Mouse (Mus musculus) gastrocnemius, adult 8-10 months (tissue): ENCODE results near the gene Wwc1. TPM values are rescaled to one million over a fixed set of nuclear protein-coding genes. Genes with fewer than 3 reads are reported as not detected.

Experiments
- DNase-seq, 2 experiments: peaks; one replicate each; pipeline ENCODE4 v3.0.0; 2022; ENCODE audit warnings: low spot score in 2 of 2
- total RNA-seq, 4 experiments: library from RNA; stranded (reverse); gene quantifications; 2 replicates each; pipeline ENCODE4 v1.2.4; 2022

Gene Wwc1
- total RNA-seq, 4 experiments from 2014 or later: 0.07 to 0.10 TPM; not detected in 2

DNA sequence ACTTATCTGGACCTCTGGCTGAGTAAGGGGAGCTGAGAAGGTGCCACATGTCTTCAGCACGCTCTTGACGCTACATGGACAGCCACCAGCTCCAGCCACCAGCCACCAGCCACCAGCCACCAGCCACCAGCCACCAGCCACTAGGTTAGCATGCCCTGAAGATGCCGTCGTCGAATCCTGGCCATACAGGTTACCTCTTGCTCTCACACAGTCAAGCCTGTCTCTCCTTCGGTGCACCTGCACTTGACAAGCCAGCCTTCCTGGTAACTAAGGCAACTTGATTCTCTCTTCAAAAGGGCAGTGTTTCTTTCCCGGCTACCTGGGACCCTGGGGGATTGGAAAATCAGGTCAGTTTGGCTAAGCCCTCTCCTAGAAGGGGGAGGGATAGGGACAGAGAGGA, 7.2 kb downstream of the Wwc1 start:
- DNase-seq: no peak

DNA sequence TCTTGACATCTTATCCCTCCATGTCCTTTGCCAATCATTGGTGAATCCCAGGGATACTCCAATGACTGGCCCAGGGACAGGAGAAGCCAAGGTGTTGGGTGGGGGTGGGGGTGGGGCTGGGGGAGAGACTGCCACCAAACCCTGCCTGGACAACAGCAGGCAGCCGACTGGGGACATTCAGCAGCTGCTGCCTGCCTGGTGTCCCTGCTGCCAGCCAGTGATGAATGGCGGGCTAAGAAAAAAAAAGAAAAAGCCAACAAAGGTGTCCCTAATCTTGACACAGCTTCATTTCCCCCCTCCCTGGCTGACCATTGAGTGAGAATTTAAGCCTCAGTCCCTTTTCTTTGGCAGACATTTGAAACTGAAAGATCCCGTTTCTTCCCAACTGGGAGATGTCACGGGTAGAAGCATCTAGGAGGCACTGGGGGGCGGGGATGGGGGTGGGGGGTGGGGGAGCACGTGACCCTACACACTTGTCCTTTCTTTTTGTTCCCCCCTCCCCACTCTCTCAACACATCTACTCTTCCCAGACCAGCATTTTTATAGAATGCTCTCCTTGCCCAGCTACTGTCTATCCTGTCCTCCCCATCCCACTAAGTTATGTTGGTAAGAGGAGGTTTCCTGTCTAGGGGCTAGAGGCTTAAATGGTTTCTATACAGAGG, 7.9 kb downstream of the Wwc1 start:
- DNase-seq: no peak

DNA sequence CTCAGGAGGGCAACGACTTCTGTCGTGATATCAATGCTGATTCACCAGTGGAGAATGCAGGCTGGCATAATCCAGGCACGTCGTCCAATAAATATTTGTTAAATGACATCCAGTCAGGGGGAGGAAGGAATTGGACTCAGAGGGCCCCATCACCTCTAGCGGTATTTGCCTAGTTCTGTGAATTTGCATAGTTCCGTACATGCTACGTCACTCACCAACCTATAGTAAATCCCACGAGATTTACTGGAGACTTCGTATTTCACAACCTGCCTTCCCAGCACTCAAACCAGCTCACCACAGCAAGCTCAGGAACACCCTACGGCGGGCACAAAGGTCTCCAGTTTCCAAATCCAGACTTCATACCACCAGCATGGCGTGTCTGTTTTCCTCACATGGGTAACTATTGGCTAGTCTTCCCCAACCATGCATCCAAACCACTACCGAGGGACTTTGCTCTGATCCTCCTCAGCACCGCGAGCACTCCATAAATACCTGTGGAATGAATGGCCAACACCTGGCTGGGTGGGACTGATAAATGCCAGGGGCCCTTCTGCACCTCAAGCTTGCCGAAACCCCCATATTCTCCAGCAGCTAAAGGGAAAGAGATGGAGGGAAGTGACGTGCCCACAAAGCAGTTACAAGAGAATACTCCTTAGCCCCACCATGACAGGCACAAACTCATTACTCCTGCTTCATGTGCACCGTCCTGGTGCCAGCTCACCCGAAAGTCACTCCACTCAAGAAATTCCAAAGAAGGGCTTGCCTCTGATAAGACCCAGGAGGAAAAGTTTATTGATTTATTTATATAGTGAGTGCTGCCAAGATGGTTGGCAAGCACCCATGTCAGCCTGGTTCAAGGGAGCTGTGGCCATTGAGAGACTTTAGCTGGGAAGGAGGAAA, 9.3 kb downstream of the Wwc1 start:
- no peak for DNase-seq

DNA sequence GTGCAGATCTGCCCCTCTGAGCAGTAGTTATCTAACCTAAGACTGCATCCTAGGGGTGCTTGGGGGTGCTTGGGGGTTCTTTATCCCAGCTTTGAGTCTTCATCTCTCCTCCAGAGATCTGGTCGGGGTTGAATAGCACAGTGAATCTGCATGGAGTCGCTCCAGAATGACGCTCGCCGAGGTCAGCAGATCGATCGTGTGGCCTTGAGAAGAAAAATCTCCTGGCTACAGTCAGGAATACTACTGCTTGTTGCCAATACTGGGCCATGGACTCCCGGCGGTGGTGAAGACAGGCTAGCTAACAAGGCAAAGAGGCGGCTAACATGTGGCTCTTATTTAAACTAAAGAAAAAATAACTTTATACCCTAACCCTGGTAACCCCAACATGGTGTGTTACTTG, 12.0 kb downstream of the Wwc1 start:
- DNase-seq: no peak

DNA sequence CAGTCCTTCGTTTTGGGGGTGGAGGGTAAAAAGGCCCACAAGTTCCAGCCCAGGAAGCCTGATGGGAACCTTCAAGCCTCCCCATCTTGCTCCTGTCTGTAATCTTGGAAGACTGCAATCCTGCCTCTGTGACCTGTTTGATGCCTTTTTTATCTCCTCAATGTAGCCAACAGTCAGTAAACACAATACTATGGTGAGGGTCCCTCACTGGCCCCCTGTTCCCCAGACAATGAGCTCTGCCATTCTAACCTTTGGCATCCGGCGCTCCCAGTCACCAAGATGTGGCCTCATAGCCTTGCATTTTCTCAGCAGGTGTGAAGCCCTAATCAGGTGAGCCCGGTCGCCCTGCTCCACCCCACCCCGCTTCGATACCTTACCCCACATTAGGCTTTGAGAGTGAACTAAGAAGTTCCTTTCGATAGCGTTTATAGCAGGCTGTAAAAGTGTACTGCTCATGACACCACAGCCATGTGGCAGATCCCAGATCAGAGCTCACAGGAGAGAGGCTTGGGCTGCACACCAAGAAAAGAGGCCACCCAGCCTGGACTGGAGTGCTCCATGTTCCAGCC, 16.3 kb downstream of the Wwc1 start:
- no peak for DNase-seq

DNA sequence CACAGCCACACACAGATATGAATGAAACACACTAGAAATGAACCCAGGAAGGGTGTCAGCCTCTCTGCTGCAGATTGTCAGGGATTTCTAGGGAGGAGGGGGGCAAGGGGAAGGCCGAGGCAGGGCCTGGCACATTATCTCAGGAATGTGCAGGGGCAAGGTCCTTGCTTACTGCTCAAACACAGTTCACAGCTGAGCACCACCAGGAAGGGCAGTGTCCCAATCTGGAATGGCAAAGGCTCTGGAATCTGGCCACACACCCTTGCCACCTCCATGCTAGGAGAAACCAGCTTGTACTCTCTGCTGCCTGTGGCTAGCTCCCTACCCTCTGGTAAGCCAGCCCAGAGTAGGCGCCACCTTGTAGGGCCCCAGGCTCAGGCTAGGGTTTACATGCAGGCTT, 16.8 kb downstream of the Wwc1 start:
- no peak for DNase-seq

DNA sequence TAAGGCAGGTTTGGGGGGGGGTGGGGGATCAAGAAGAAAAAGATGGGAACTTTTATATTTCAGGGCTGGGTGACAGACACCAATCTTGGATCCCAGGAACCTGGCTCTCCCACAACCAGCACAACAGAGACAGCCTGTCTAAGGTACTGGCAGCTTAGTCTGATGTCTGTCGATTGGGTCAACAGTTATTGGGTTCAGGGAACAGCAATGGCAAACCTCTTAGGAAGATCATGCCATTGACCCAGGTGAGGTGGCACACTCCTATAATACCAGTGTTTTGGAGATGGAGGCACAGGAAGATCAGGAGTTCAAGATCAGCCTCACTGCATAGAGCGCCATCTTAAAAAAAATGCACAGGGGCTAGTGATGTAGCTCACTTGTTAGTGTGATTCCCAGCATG, 17.9 kb downstream of the Wwc1 start:
- no peak for DNase-seq

DNA sequence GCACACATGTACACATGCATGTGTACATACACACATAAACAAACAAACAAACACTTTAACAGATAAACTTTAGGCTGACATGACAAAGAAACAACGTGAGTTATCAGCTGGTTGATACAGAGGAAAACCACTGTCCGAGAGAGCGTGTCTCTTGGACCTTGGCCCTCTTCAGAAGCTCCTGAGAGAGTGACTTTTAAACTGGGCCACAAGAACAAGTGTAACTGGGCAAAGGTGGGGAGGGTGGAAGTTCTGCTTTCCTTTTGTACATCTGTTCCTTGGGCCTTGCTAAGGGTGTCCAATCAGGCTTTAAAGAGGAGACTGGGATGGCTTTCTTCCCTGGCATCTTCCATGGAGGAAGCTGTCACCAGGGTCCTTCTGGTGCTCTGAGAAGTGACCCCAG, 21.1 kb downstream of the Wwc1 start:
- DNase-seq: no peak

DNA sequence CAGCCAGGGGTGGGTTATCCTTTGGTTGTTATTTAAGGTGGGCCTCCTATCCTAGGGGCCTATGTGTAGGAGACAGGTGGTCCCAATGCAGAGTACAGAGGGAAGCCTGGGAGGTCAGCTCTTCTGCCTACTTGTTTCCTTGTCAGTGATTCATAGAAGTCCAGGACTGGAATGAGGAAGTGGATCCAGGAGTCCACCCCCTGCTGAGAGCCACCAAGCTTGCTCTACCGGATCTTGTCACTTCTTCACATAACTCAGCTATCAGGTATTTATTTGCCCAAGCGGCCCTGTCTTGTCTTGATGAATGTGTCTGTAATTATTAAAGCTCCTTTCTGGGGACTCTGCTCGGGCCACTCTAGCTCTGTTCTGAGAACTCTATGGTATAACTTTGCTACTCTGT, 24.8 kb downstream of the Wwc1 start:
- no peak for DNase-seq

DNA sequence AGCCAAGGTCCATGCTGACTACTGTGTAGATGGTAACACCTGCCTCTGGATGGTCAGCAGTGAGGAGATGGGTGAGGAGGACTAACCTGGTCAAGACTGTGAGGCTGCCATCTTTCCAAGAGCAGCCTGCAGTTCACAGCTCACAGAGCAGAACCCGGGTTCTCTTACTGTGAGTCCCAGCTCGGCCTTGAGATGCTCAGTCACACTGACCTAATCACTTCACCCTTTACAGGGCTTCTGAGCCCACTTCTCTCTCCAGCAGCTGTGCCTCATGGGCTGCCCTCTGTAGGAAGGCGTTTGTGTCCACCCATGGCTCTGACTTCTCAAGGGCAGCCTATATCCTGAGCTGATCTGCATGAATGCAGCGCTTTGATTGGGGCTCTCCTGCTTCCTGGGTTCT, 27.1 kb downstream of the Wwc1 start:
- no peak for DNase-seq

DNA sequence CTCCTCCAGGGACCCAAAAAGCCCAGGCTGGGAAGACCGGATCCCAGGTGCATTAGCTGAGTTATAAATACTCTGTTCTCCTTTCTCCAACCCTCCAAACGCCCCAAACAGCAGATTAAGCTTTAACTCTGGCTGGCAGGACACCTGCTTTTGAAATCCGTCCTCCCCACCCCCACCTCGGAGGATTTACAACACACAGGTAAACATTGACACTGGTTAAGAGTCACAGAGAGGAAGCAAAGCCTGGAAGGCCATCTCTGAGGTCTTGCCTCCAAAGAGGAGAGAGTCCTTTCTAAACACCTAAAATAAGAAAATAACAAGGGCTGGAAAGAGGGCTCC, 28.6 kb downstream of the Wwc1 start:
- DNase-seq: no peak

DNA sequence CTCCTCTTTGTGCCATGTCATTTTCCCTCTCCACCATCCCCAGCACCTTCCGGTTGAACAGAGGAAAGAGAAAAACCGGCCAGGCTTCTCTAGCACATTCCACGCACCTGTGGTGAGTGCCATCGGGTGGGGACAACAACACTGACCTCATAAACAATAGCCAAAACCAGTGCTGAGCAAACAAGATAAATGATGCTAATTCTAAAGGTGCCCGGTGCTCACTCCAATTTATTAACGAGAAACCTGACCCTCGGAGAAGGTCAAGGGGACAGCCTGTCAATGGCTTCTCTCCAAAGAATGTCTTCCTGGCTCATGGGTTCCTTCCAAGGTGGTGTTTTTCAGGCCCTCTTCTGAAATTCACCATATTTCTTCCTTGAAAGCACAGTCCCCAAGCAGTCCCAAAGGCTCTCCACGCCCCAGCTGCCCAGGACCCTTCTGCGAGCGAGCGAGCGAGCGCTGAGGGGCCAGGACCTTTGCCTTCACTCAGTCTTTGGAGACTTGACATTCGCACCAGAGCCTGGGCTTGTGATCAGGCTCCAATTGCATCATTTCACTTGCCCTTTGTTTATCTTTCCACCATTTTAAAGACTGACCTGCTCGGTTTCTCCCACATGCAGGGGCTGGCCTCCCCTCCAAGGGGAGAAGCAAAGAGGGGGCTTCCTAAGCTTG, 29.1 kb downstream of the Wwc1 start:
- no peak for DNase-seq

DNA sequence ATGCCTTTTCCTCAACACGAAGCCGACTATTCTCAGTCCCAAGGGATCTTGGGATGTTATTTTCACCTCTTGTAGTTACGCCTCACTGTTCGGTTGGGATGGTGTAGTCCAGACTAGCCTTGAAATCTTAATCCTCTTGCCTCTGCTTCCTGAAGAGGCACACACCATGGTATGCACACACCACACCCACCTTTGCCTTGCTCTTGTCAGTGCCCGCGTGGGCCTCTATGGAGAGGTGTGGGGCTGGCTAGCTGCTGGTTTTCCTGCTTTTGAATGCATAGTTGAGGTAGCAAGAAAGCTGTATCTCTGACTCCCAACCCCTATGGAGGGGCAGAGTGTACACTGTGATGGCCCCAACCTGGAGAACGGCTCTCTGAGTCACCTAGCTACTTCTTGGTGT, 29.9 kb downstream of the Wwc1 start:
- no peak for DNase-seq

DNA sequence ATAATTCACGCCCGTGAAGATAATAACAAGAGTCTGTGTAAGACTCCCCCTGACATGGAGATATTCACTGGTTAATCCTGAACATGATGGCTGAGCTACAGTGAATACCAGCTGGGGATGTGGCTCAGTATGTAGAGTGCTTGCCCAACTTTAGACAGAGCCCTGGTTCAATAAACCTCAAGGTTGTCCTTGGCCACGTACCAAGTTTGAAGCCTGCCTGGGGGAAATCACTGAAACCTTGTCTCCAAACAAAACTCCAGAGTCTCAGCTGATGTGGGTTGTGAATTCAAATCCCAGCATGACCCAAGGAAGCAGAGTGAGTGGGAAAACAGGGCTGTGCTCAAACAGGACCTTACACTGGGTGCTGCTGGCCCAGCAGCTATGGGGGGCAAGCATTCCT, 30.3 kb downstream of the Wwc1 start:
- no peak for DNase-seq

DNA sequence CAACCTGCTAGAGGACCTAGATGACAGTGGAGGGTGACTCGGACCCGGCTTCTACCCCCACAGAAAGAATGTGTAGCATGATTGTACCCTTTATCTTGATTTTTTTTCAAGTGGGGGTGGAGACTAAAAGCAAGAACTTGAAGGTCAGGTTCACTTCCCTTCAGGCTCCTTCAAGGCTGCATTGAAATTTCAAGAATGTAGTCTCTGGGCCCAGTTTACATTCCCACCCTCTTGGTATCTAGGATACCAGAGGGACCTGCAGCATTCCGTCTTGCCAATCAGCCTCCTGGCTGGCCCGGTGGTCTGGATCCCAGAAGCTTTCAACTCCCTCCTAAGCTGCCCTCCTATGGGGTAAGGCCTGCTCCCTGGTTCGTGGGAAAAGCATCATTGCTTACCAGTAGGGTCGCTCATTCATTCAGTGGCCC, 31.9 kb downstream of the Wwc1 start:
- DNase-seq: no peak

DNA sequence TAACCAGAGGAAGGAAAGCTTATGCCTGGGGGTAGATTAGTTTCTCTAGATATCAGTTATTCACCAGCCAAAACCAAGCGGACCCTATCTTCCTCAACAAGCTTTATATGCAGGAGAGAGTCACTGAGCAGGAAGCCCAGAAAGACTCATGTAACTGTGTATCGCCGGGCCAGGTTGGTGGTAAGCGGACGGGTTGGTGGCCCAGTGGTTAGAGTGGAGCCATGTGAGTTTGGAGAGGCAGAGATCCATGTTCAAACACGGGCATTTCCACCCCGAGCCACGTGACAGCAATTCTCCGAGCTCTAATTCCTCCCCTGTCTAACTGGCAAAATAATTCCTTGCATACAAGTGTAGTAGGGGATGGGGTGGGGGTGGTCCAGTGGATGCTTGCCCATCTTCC, 32.4 kb downstream of the Wwc1 start:
- DNase-seq: no peak

DNA sequence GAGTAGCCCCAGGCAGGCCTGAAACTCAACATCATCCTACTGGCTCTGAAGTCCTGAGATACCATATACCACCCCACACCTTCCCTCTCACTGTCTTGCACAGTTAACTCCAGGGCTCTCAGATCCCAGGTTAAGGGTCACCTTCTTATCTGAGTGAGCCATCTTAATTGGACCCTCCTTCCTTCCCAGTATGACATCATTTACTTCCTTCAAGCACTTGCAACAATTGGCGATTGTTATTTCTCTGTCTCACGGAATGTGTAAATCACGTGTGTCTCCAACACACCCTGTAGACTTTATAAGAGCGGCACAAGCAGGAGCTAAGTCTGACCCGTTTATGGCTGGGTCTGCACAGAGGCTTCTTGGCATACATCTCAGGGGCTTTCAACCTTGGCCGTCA, 35.1 kb downstream of the Wwc1 start:
- no peak for DNase-seq

DNA sequence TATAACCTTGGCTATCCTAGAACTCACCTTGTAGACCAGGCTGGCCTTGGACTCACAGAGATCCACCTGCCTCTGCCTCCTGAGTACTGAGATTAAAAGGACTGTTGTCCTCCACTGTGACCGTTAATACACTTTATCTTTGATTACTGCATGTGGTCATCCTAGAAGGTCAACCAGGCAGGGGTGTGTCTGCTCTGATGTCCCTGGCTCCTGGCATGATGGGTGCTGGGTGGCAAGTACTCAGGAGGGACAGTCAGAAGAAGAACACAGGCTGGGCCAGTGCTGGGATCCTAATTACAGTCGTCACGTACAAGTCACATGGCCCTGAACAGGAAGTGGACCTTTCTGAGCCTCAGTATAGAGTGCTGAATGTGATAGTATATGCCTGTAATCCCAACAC, 38.7 kb downstream of the Wwc1 start:
- DNase-seq: no peak

DNA sequence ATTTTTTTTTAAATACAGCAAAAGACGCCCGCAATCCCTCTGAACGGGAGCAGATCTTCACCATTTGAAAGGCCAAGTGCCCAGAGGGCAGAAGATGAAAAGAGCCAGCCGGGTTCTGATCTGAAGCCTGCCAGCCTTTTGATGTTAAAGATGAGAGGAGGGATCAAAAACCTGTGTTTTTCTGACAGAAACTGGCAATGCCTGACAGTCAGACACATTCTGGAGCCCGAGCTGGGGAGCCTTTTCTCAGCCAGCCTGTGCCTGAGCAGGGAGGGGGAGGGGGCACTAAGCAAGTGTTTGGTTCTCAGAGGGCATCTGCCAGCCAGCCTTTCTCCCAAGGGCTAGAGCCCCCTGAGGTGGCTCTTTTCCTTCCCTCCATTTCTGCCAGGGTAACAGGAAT, 39.3 kb downstream of the Wwc1 start:
- DNase-seq: no peak

DNA sequence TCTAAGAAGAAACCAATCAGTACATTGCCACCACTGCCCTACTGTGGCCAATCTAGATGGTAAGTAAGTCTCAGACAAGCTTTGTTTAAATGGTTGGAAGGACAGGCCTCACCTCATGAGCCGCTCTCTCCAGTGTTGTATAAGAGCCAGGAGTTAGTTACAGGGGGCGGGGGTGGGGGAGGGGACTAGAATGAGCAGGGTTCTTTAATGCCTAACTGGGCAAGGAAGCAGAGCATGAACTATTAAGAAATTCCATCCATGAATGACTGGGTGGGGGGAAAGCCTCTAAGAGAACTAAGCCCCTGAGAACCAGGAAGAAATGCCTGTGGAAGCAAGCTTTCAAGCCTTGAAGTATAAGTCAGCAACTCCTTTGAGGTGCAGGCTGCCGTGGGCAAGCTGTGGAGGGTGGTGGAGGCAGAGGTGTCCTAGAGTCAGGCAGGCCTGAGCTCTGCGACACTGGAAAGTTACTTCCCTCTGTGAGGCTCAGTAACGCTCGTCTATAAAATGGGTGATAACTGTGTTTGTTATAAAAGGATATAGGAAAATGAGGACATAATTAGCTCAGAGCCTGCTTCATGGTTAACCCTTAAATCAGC, 41.4 kb downstream of the Wwc1 start:
- DNase-seq: no peak

DNA sequence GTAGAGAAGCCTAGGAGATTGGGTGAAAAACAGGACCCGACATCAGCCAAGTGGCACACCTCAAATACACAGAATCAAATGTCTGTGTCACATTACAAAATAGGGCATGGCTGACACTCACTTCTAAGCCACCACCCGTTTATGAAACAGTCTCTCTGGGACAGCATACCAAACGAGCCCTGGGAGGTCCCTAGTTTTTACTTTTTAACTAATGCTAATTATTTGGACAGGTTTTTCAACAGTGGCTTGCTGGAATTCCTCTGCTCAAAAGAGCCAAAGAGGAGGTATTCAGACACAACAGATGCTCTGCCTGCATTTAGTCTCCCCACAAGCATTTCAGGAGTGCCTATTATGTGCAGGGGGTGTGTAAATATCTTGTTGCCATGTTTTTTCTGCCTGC, 44.7 kb downstream of the Wwc1 start:
- no peak for DNase-seq

DNA sequence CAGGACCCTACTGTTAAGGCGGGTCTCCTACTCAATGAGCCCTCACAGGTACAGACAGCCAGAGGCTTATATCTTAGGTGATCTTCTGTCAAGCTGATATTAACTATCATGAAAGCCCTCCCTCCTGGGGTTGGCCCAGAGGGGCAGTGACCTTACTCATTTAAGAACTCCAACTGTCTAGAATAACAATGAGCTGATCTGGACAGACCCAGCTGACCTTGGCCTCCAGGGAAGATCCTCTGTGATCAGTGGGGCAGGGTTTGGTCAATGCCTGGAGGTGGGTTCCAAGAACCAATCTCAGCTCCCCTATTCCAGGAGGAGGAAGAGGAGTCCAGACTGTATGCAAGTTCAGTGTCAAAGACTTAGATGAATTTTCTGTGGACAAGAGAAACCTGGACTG, 45.2 kb downstream of the Wwc1 start:
- no peak for DNase-seq
